Mouse (Mus musculus): ENCODE results near the gene Fam53b. TPM values are rescaled to one million over a fixed set of nuclear protein-coding genes. Genes with fewer than 3 reads are reported as not detected.

The Fam53b gene
- polyA plus RNA-seq, 1 experiment from 2014 or later: 25.0 TPM

DNA sequence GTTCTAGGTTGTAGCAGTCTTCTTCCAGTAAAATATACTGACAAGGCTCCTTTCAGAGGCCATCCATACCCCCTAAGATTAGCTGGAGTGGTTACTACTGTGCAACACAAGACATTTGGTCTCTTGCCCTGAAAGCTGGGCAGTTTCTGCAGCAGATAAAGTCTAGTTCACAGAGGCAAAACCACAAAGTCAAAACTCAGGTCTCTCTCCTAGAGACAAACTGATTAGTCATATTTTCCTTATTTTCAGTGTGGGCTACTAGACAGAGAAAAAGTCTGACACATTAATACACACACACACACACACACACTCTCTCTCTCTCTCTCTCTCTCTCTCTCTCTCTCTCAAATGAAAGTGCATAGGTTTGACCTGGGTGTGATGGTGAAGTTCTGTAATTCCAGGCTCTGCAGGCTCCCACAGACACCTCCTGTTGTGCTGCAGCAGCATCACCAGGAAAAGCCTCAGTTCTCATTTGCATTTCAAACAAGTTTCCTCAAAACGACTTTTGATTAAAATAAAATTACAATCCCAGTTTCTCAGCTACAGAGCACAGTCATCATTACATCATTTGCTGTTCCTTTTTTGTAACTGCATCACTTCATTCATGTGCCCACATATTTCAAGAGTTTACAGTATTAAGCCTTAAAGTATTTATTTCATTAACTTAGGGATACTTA is 10.8 kb upstream of the Fam53b start:
- Histone ChIP-seq H3K4me3 (no peak overlapping the region), H3K27me3 (replicated peaks) (no peaks in the 10 kb centered on the region), H3K9ac (no peak overlapping the region), H3K4me1 (no peaks in the 10 kb centered on the region), H3K4me2 (replicated peaks) (no peak overlapping the region), H3K27ac (no peak overlapping the region), H3K36me3 (peaks cover 20% of the 10 kb centered on the region), H3K9me3 (no peaks in the 10 kb centered on the region)
- WGBS: 13% methylated on average over 1 of the region's 1 CpGs
- no peak for ATAC-seq (ENCODE audit: low FRiP score, low read depth)

DNA sequence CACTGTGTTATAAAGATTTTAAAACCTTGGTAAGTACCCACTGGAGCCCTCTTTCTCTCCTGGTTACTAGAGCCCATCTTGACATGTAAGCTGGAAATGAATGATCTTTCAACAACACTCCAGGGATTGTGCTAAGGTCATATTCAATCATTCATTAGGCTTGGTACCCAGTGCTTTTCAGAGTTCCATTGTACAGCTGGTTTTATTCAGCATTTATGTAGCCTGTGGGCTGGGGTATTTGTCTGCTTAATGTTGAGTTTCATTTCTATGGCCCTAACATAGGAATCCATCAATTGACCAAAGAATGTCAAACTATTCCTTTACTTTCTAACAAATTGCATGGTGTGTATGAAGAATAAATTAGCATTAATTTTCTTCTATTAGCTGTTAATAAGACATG is 10.1 kb upstream of the Fam53b start:
- no peak overlapping the region for H3K4me2 ChIP-seq (replicated peaks)
- no peak for ATAC-seq (ENCODE audit: low FRiP score, low read depth)
- H3K4me1 ChIP-seq: no peaks in the 10 kb centered on the region
- H3K36me3 ChIP-seq: peaks cover 20% of the 10 kb centered on the region
- H3K9me3 ChIP-seq: no peaks in the 10 kb centered on the region
- no peaks in the 10 kb centered on the region for H3K27me3 ChIP-seq (replicated peaks)
- H3K27ac ChIP-seq: no peak overlapping the region
- no peak overlapping the region for H3K9ac ChIP-seq
- H3K4me3 ChIP-seq: no peak overlapping the region

DNA sequence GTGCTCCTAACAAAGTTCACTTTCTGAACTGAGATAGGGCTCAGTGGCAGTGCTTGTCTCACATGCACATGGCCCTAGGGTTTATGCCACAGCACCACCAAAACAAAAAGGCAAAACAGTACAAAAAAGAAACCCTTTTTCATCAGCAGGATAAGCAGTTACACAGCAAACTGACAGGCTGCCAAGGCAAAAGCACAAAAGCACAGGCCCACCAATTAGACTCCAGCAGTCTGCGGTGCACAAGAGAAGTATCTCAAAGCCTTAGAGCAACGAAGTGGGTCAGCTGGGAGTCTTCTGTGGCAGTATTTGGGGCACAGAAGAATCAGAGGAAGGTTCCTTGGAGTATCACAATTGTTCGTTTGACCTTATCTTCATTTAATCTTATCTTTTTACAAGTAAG is 7.0 kb upstream of the Fam53b start:
- Histone ChIP-seq H3K4me3 (no peak overlapping the region), H3K9me3 (no peaks in the 10 kb centered on the region), H3K4me1 (0 out of 2 replicates have a peak, but pooled peaks cover 7% of the 10 kb centered on the region), H3K27me3 (replicated peaks) (no peaks in the 10 kb centered on the region), H3K4me2 (replicated peaks) (no peak overlapping the region), H3K9ac (no peak overlapping the region), H3K36me3 (peaks cover 5% of the 10 kb centered on the region; the same call in 1 of the 2 replicates), H3K27ac (no peak overlapping the region)
- no peak for ATAC-seq (ENCODE audit: low FRiP score, low read depth)
- 82% methylated on average over 3 of the region's 3 CpGs for WGBS

DNA sequence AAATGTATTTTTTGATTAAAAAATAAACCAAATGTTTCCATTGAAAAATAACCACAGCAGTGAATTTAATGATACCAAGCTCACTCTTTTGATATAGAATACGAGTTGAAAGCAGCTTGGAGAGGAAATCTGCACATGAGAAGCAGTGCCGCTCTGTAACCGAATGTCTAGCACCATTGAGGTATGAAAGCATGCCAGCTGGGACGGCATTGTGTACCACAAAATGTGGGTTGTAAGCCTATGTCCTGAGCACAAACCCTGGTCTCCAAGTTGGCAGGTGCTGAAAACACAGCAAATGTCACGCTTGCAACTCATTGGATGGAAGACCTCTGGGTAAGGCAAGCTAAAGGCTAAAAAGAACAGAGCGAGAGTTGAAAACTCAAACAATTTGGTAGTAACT is 3.4 kb upstream of the Fam53b start:
- no peak for ATAC-seq (ENCODE audit: low FRiP score, low read depth)
- H3K9me3 ChIP-seq: no peaks in the 10 kb centered on the region
- H3K36me3 ChIP-seq: no peaks in the 10 kb centered on the region
- H3K4me3 ChIP-seq: no peak overlapping the region
- no peak overlapping the region for H3K4me2 ChIP-seq (replicated peaks)
- H3K9ac ChIP-seq: no peak overlapping the region
- no peak overlapping the region for H3K27ac ChIP-seq
- H3K27me3 ChIP-seq (replicated peaks): no peaks in the 10 kb centered on the region
- 72% methylated on average over 6 of the region's 6 CpGs for WGBS
- peaks cover 15% of the 10 kb centered on the region for H3K4me1 ChIP-seq

DNA sequence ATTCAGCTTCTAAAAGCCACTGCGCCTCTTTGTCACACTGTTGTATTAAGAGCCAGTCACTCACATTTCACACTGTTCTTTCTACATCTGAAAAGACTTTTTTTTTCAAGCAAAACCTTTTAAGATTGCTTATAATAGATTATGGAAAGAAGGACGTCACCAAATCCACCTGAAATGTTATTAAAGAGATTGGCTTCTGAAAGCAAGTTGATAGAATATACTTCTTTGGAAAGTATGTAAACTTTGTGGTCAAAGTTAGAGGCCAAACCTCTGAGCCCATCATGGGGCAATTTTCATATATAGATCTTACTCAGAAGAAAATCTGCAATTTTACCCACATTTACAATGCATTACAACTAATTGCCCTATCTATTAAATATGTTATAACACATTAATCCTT is 2.8 kb upstream of the Fam53b start:
- H3K9me3 ChIP-seq: no peaks in the 10 kb centered on the region
- H3K36me3 ChIP-seq: no peaks in the 10 kb centered on the region
- H3K4me1 ChIP-seq: peaks cover 20% of the 10 kb centered on the region
- WGBS: 52% methylated on average over 2 of the region's 2 CpGs
- no peak overlapping the region for H3K4me2 ChIP-seq (replicated peaks)
- ATAC-seq (ENCODE audit: low FRiP score, low read depth): no peak
- no peaks in the 10 kb centered on the region for H3K27me3 ChIP-seq (replicated peaks)
- H3K27ac ChIP-seq: no peak overlapping the region
- no peak overlapping the region for H3K4me3 ChIP-seq
- no peak overlapping the region for H3K9ac ChIP-seq

DNA sequence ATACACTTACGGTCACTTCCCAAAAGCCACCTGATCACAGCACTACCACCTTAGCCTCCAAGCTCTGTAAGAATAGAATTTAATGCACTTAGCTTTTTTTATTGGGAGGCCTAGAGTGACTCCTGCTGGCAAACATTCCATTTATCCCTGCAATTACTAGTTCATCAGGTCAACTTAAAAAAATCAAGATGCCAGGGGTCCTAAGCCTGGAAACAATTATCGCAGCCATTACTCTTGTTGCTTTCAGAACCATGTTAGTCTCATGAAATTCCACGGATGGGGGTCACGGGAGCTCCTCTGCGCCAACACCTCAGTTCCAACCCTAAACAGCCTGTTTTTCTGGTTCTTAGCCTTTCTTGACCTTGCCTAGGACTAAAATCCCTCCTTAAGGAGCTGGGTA is 1.4 kb upstream of the Fam53b start:
- no peak overlapping the region for H3K4me3 ChIP-seq
- no peaks in the 10 kb centered on the region for H3K36me3 ChIP-seq
- no peak for ATAC-seq (ENCODE audit: low FRiP score, low read depth)
- H3K27me3 ChIP-seq (replicated peaks): no peaks in the 10 kb centered on the region
- H3K27ac ChIP-seq: no peak overlapping the region
- no peak overlapping the region for H3K4me2 ChIP-seq (replicated peaks)
- no peaks in the 10 kb centered on the region for H3K9me3 ChIP-seq
- peaks cover 30% of the 10 kb centered on the region for H3K4me1 ChIP-seq
- 70% methylated on average over 5 of the region's 5 CpGs for WGBS
- H3K9ac ChIP-seq: no peak overlapping the region

DNA sequence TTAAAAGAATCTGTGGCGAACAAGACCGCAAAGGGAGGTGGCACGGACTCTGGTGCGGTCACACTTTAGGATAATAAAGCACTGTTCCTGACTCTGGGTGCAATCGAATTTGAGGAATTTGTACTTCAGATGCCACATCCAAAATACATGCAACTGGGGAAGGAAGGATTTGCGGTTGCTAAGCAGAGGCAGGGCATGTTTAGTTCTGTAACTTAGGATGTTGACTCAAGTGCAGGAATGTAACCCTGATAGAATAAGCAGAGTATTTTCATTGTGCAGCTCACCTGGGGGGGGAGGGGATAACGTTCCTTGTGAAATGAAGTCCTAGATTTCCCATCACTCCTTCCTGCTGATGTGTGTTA is 384 bp upstream of the Fam53b start:
- H3K36me3 ChIP-seq: no peaks in the 10 kb centered on the region
- H3K9me3 ChIP-seq: no peaks in the 10 kb centered on the region
- 0 out of 2 replicates have a peak overlapping the region, but pooled peaks have one; percentile 74 for H3K27ac ChIP-seq
- no peak for ATAC-seq (ENCODE audit: low FRiP score, low read depth)
- under 1% methylated on average over 7 of the region's 7 CpGs for WGBS
- H3K27me3 ChIP-seq (replicated peaks): no peaks in the 10 kb centered on the region
- peak overlapping the region; percentile 86 for H3K9ac ChIP-seq
- peak overlapping the region; percentile 86 for H3K4me2 ChIP-seq (replicated peaks)
- H3K4me1 ChIP-seq: peaks cover 40% of the 10 kb centered on the region
- H3K4me3 ChIP-seq: peak overlapping the region; percentile 67

DNA sequence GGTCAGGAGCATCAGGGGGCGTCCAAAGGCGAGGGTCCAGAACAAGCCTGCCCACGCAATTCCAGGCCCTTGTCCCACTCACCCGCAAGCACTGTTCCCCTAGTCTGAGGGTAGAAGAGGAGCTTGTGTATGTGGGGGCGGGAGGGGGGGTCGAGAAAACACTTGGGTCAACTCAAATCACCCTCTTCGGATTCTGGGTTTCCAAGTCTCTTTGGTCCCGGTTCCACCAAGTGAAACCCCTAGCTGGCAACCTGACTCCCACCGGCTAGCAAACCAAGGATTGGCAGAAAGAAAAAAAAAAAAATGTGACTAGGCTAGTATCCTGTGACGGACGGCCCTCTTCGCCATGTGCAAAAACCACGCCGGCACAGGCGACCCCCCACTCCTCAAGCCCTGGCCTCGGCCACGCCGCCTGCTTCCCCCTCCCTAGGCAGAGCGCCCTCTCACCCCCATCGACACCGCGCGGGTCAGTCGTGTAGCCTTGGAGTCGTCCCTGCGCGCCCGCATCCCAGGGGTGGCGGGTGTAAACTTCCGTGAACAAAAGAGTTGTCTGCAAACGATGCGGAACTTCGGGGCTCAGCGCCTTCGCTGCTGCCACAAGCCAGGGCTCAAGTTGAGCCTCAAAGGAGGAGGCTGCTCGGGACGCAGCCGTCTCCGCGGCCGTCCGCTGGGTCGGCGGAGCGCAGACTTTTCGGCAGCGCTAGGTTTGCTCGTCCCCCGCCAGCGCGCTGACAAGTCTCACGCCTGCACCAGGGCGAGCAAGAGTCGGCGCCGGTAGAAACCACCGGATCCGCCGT is 869 bp downstream of the Fam53b start:
- H3K36me3 ChIP-seq: no peaks in the 10 kb centered on the region
- 0 out of 2 replicates have a peak, but pooled peaks have one; percentile 6 for ATAC-seq (ENCODE audit: low FRiP score, low read depth)
- H3K4me2 ChIP-seq (replicated peaks): peak overlapping the region; percentile 86
- H3K9me3 ChIP-seq: no peaks in the 10 kb centered on the region
- peak overlapping the region; percentile 67 for H3K4me3 ChIP-seq
- peak overlapping the region; percentile 86 for H3K9ac ChIP-seq
- peaks cover 52% of the 10 kb centered on the region for H3K4me1 ChIP-seq
- H3K27me3 ChIP-seq (replicated peaks): no peaks in the 10 kb centered on the region
- peak overlapping the region; percentile 74 for H3K27ac ChIP-seq
- WGBS: under 1% methylated on average over 59 of the region's 59 CpGs

DNA sequence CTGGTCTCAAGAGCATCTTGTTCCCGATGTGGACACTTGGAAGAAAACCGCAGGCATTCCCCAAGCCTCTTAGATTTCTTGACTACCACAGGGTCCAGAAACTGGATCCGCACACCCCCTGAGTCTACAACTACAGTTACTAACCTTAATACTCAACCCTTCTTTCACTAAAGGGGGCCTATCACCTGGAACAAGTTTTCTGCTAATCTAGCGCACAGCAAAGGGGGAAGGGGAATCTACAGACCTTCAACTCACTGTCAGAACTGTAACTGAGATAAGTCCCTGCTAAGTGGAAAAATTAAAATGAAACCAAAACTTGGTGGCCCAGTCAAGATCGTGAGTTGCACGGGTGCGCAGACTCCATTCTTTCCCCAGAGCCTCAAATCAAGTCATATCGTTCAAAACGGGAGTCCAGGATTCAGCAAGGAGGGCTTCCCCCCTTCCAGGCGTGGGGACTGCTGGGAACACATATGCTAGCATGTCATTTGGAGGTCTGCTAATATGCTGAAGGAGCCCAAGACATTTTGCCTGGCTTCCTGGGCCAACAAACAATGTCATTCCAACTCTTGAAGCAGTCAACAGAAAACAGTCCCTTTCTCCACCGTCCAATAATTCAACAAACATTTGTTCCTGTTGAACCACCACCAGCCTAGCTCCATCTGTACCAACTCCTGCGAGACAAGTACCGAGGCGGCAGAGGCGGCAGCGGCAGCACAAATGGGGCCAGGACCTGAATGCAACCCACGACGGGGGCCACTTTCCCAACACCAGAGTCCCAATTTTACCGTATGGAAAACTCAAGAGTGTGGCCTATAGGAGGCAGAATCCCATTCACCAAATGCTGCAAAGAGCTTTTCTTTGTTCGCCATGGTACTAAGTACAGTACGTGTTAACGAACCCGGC is 1.7 kb downstream of the Fam53b start:
- 11% methylated on average over 23 of the region's 23 CpGs for WGBS
- Histone ChIP-seq H3K36me3 (no peaks in the 10 kb centered on the region), H3K27ac (no peak overlapping the region), H3K4me2 (replicated peaks) (peak overlapping the region; percentile 86), H3K9ac (peak overlapping the region; percentile 86), H3K4me3 (peak overlapping the region; percentile 67), H3K9me3 (no peaks in the 10 kb centered on the region), H3K4me1 (peaks cover 61% of the 10 kb centered on the region), H3K27me3 (replicated peaks) (no peaks in the 10 kb centered on the region)
- no peak for ATAC-seq (ENCODE audit: low FRiP score, low read depth)

DNA sequence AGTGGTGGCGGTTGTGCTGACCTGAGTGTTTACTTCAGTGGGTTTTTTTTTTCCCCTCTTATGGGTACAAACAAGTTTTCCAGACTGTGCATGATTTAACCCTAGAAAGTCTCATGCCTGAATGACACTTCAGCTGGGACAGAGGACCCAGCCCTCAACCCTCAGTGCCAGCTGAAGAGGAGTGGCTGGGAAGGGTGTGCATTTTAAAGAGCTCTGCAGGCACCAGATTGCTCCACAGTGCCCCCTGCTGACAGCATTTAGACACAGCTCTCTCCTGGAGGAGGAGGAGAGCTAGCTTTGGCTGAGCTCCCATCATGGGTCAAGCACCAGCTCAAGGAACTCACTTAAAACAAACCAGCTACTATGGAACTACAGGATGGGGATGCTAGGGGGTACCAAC is 2.8 kb downstream of the Fam53b start:
- Histone ChIP-seq H3K4me3 (no peak overlapping the region), H3K9ac (no peak overlapping the region), H3K27me3 (replicated peaks) (no peaks in the 10 kb centered on the region), H3K4me2 (replicated peaks) (peak overlapping the region; percentile 86), H3K36me3 (no peaks in the 10 kb centered on the region), H3K27ac (no peak overlapping the region), H3K4me1 (peaks cover 66% of the 10 kb centered on the region), H3K9me3 (no peaks in the 10 kb centered on the region)
- 59% methylated on average over 1 of the region's 1 CpGs for WGBS
- no peak for ATAC-seq (ENCODE audit: low FRiP score, low read depth)

DNA sequence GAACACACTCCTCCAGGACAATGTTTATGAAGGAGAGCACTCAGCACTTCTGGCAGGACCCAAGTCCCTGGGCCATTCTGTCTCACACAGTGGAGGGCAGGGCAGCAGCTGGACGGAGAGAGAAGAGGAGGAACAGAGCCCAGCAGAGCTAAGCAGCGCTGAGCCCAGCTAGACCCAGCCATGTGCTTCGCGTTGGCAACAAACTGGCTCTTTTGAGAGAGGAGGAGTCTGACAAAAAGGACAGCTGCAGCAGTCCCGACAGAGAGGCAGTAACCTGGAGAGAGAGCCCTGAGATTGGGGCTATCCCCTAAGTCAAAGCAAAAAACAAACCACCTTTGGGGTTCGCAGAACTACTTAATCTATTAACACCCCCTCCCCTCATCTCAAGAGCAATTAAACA is 3.3 kb downstream of the Fam53b start:
- Histone ChIP-seq H3K27me3 (replicated peaks) (no peaks in the 10 kb centered on the region), H3K36me3 (no peaks in the 10 kb centered on the region), H3K27ac (0 out of 2 replicates have a peak overlapping the region, but pooled peaks have one; percentile 10), H3K4me3 (no peak overlapping the region), H3K9me3 (no peaks in the 10 kb centered on the region), H3K4me1 (peaks cover 68% of the 10 kb centered on the region), H3K4me2 (replicated peaks) (peak overlapping the region; percentile 86), H3K9ac (no peak overlapping the region)
- peak; percentile 33; the same call in 1 of the 2 replicates for ATAC-seq (ENCODE audit: low FRiP score, low read depth)
- 7% methylated on average over 6 of the region's 6 CpGs for WGBS

DNA sequence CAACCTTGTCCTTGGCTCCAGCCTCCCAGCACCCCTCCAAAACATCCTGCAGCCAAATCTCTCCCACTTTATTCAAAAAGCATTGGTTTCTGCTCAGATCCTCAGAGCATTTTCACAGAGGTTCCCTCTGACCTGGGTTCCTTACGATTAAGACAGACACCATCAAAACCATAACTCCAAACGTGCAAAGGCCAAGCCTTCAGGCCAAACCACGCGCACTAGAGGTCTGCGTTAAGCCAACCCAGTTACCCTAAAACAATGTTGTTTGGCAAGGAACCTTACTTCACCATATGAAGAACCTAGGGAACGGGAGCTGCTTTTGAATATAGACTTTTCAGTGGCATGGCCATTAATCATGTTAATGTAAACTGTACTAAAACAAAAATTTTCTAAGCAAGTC is 4.0 kb downstream of the Fam53b start:
- Histone ChIP-seq H3K4me2 (replicated peaks) (peak overlapping the region; percentile 86), H3K4me3 (no peak overlapping the region), H3K9me3 (no peaks in the 10 kb centered on the region), H3K36me3 (no peaks in the 10 kb centered on the region), H3K27me3 (replicated peaks) (no peaks in the 10 kb centered on the region), H3K27ac (0 out of 2 replicates have a peak overlapping the region, but pooled peaks have one; percentile 72), H3K9ac (0 out of 2 replicates have a peak overlapping the region, but pooled peaks have one; percentile 45), H3K4me1 (peaks cover 65% of the 10 kb centered on the region)
- WGBS: 12% methylated on average over 6 of the region's 6 CpGs
- ATAC-seq (ENCODE audit: low FRiP score, low read depth): no peak
